Mouse (Mus musculus): ENCODE data around the gene Kcnmb3.
"Not testable (repeated sequence)": the region's sequence is repeated elsewhere in the genome, so short reads cannot be mapped to it uniquely, and the experiment has no call there.

Gene Kcnmb3

DNA sequence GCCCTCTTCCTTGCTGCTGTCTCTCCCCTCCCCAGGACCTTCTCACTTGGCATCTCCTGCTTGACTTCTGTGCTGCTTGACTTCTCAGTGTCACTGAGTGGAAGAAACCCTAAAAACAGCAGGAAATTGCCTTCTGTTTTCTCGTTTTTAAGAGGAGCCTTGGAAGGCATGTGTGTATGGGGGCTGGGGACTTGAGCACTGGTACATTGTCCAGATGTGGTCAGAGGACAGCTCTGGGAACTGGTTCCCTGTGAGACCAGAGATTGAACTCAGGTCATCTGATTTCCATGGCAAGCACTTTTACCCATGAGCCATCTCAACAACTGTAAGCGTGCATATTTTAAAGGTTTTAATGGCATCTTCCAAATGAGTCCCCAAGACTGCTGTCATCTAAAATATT is 58.0 kb downstream of the Kcnmb3 start:
- no peak for DNase-seq (ENCODE audit: low spot score in 2 of 2)

DNA sequence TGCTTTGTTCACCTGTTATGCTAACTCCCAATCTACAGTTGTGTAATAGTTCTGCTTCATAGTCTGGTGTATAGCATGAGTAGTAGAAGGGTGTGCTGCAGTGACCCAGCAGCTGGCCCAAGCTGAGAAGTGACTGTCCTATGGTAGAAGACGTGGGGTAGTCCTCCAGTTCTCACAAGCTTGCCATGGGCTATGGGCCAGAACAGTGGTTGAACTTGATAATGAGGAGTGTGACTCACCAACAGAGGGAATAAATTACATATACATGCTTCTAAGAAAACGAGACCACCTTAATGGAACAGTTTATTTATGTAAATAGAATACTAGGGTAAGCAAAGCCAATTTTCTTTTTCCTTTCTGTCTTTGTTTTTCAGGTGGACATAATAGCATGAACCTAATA is 61.6 kb downstream of the Kcnmb3 start:
- DNase-seq (ENCODE audit: low spot score in 2 of 2): no peak

DNA sequence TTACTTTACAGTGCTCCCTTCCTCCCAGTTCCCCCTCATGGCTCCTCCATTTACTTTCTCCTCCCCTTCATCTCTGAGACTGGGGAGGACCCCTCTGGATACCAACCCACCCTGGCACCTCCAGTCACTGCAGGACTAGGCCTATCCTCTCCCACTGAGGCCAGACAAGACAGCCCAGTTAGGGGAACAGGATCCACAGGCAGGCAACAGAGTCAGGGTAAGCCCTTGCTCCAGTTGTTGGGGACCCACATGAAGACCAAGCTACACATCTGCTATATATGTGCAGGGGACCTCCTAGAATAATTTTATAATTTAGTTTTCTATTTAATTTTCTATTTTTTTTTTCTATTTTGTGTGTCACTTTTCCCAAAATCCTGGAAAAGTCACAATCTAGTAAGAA is 62.7 kb downstream of the Kcnmb3 start:
- DNase-seq (ENCODE audit: low spot score in 2 of 2): not testable (repeated sequence)

DNA sequence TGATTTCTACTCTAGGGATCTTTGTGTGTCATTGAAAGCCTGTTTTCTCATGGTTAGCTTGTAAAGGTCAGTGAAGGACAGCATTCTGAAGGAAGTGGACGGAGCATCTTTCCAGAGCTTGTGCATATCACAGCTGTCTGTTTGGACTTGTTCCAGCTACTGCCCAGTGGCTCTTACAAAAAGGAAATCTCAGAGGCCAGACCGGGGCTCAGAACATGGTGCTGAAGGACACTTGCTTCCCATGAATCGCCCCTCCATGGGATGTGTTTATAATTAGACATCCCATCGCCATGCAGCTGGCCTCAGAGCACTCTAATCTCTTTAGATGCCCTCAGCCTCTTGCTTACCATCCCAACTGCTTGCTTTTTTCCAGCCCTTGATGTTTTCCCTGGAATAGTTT is 63.1 kb downstream of the Kcnmb3 start:
- DNase-seq (ENCODE audit: low spot score in 2 of 2): no peak

DNA sequence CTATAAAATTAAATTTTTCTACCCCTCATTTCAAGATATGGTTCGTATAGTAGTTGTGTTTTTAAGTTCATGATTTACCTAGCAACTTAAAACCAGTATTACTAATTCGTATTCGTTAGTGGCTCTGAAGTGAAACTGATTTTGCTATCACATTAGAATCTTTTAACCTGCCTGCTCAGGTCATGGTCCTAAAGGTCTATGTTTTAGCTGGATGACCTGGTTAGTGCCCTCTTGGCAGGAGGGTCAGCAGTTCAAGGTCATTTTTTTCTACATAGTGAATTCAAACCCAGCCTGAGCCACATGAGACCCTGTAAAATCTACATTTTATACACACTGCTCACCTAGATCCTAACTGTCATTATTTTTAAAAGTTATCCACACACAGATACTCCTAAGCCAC is 63.7 kb downstream of the Kcnmb3 start:
- DNase-seq (ENCODE audit: low spot score in 2 of 2): no peak

DNA sequence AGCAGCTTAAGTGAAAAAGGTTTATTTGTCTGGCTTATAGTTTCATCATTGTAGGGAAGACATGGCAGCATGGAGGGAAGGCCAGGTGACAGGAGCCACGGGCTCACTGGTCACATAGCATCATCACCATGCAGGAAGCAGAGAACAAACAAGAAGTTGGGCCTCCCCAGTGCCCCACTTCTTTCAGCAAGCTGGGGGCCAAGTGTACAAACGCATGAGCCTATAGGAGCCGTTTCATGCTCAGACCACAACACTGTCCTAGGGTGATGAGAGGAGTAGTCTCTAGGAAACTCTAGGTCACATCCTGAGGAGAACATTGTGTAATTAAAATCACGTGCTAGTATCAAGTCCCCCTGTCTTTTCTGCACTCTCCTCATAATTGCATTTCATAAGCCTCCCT is 64.3 kb downstream of the Kcnmb3 start:
- DNase-seq (ENCODE audit: low spot score in 2 of 2): no peak

Measured in left cerebral cortex, adult 9 months (tissue).